Mouse (Mus musculus): Measurements from ENCODE around the gene Sgf29. TPM values are rescaled to one million over a fixed set of nuclear protein-coding genes. Genes with fewer than 3 reads are reported as not detected.

Gene Sgf29
- polyA plus RNA-seq, 1 experiment from 2014 or later: 61.3 TPM

DNA sequence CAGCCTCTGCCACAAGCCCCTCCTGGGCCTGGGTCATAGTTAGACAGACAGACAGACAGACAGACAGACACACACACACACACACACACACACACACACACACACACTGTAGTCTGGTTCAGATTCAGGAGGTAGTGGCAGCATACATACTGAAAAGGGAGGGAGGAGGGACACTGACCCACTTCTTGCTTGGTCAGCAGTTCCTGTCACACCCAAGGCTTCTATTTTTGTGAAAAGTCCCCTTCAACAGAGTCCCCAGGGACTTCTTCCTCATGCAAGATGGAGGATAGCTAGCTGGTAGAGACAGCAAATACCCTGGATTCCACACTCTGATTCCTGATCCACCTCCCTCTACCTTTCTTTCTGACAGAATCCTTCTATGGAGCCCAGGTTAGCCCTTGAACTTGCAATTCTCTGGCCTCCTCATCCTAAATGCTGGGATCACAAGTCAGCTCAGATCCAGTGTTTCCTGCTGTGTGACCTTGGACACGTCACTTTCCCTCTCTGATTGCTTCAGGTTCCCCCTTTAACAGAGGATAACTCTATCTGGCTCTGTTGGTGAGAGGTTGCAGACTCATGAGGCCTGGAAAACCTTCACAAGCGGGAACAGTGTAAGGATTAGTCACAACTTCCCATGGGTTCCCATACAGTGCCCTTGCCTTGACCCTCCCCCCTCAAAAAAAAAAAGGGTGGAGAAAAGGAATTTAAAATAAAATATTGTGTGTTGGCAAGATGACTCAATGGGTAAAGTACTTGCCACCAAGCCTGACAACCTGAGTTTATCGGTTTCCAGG, 23.1 kb upstream of the Sgf29 start:
- TF ChIP-seq CTCF (IDR thresholded peaks at IDR 0.05; ENCODE audit: low read depth): no peak
- Histone ChIP-seq H3K4me2 (peak overlapping the region; percentile 16; the same call in 1 of the 2 replicates), H3K9me3 (ENCODE audit: low read depth, low read length) (no peaks in the 10 kb centered on the region), H3K4me3 (ENCODE audit: low read depth, low read length) (no peak overlapping the region), H3K9ac (no peak overlapping the region), H3K27me3 (ENCODE audit: insufficient read depth, low read length) (no peaks in the 10 kb centered on the region), H3K36me3 (ENCODE audit: insufficient read depth) (no peaks in the 10 kb centered on the region), H3K4me1 (ENCODE audit: insufficient read depth) (0 out of 2 replicates have a peak, but pooled peaks cover 6% of the 10 kb centered on the region), H3K27ac (ENCODE audit: low read depth) (0 out of 2 replicates have a peak overlapping the region, but pooled peaks have one; percentile 42)
- 77% methylated on average over 3 of the region's 3 CpGs for WGBS
- DNase-seq: no peak
- ATAC-seq (ENCODE audit: insufficient read depth): no peak

DNA sequence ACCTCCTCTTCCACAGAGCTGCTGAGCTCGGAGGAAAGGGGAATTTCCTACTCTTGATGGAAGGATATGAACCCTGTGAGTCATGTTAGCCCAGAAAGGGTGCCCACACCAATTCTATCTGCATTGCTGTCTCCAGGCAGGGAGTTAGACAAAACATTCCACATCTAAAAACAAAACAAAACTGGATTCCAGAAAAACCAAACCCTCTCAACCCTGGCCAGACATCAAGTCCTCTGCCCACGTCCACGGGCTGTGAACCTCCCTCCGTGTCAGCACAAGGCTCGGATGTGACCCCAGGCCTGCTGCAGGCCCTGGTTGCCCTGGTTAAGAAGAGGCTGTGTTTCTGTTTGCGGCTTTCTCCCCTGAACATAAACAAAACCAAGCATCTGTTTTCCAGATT, 21.0 kb upstream of the Sgf29 start:
- H3K27ac ChIP-seq (ENCODE audit: low read depth): no peak overlapping the region
- WGBS: 54% methylated on average over 6 of the region's 6 CpGs

DNA sequence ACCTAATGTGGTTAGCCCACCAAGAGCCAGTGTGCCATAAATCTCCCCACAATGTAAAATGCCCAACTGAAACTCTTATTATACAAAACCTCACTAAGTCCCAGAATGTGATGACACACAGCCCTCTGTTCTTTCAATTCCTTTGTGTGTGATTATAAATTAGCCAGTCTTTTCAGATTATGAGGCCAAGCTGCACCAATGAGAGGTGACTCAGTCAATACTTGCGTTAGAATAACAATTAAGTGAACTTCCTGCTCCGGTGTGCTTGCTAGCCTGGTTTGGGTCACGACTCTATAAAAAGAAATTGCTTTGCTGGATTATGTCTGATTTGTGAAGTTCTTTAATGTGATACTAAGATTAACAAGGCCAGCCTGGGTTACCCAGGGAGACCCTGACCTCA, 19.2 kb upstream of the Sgf29 start:
- Histone ChIP-seq H3K4me3 (ENCODE audit: low read depth, low read length) (no peak overlapping the region), H3K36me3 (ENCODE audit: insufficient read depth) (no peaks in the 10 kb centered on the region), H3K27me3 (ENCODE audit: insufficient read depth, low read length) (no peaks in the 10 kb centered on the region), H3K4me1 (ENCODE audit: insufficient read depth) (0 out of 2 replicates have a peak, but pooled peaks cover 4% of the 10 kb centered on the region), H3K9me3 (ENCODE audit: low read depth, low read length) (no peaks in the 10 kb centered on the region), H3K9ac (no peak overlapping the region), H3K4me2 (no peak overlapping the region), H3K27ac (ENCODE audit: low read depth) (no peak overlapping the region)
- 58% methylated on average over 3 of the region's 3 CpGs for WGBS
- DNase-seq (no peak), ATAC-seq (ENCODE audit: insufficient read depth) (no peak)
- no peak for TF ChIP-seq CTCF (IDR thresholded peaks at IDR 0.05; ENCODE audit: low read depth)

More for the DNA sequence above, 21.0 kb upstream of the Sgf29 start:
- DNase-seq (no peak), ATAC-seq (ENCODE audit: insufficient read depth) (no peak)
- H3K4me3 ChIP-seq (ENCODE audit: low read depth, low read length): no peak overlapping the region
- H3K9me3 ChIP-seq (ENCODE audit: low read depth, low read length): no peaks in the 10 kb centered on the region
- H3K9ac ChIP-seq: no peak overlapping the region
- H3K4me1 ChIP-seq (ENCODE audit: insufficient read depth): 0 out of 2 replicates have a peak, but pooled peaks cover 6% of the 10 kb centered on the region
- no peak for TF ChIP-seq CTCF (IDR thresholded peaks at IDR 0.05; ENCODE audit: low read depth)
- H3K4me2 ChIP-seq: no peak overlapping the region
- H3K36me3 ChIP-seq (ENCODE audit: insufficient read depth): no peaks in the 10 kb centered on the region
- H3K27me3 ChIP-seq (ENCODE audit: insufficient read depth, low read length): no peaks in the 10 kb centered on the region

DNA sequence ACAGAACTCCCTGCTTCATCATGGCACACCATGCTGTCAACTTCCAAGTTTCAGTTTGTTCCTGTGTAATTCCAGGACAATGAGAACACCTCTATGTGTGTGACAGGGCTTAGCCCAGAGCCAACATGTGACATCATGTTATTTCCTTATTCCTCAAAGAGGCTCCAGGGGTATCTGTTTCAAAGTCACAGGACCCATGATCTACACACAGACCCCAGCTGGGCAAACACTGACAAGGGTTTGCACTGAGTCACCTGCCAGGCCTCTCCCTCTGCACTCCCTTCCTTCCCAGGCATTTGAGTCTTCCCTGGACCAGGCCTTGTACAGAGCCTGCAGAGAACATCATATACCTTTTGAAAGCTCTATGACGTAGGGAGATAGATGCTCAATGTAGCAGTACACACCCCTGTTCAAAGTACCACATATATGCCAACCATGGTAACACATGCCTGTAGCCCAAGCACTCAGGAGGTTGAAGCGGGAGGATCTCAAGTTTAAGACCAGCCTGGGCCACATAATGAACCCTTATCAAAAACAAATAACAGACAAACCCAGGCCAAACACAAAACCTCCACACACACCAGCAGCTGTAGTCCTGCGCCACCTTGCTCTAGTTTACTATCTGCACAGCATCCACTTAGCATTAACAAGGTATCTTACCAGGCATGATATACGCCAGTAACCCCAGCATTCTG, 18.1 kb upstream of the Sgf29 start, which contains the start of gene Nupr1:
Gene Nupr1, minus strand, starts transcription at position 38 of the 695 bp plus-strand sequence.
- ATAC-seq (ENCODE audit: insufficient read depth) (no peak; the same call in 1 of the 2 replicates), DNase-seq (no peak)
- Histone ChIP-seq H3K9me3 (ENCODE audit: low read depth, low read length) (no peaks in the 10 kb centered on the region), H3K36me3 (ENCODE audit: insufficient read depth) (no peaks in the 10 kb centered on the region), H3K4me2 (no peak within 1 kb of the TSS), H3K4me3 (ENCODE audit: low read depth, low read length) (no peak within 1 kb of the TSS), H3K27ac (ENCODE audit: low read depth) (no peak within 1 kb of the TSS), H3K4me1 (ENCODE audit: insufficient read depth) (no peaks in the 10 kb centered on the region), H3K27me3 (ENCODE audit: insufficient read depth, low read length) (no peaks in the 10 kb centered on the region), H3K9ac (no peak within 1 kb of the TSS)
- 87% methylated on average over 4 of the region's 4 CpGs for WGBS
- no peak for TF ChIP-seq CTCF (IDR thresholded peaks at IDR 0.05; ENCODE audit: low read depth)

DNA sequence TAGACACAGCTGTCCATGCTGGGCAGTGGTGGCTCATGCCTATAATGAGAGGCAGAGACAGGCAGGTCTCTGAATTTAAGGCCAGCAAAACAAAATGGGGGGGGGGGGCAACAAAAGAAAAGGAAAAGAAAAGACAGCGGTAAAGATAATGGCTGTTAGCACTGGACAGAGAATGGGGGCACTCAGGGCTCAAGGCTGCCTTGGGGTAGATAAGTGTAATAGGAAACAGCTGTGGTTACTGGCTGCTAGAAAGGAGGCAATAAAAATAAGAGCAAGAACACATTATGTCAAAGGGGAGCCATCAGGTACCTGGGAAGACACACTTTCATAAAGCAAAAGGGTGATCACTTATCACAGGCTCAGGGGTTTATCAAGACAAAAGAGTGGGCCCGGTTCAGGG, 16.6 kb upstream of the Sgf29 start:
- Histone ChIP-seq H3K4me1 (ENCODE audit: insufficient read depth) (no peaks in the 10 kb centered on the region), H3K36me3 (ENCODE audit: insufficient read depth) (no peaks in the 10 kb centered on the region), H3K27ac (ENCODE audit: low read depth) (no peak overlapping the region), H3K4me2 (no peak overlapping the region), H3K9ac (no peak overlapping the region), H3K27me3 (ENCODE audit: insufficient read depth, low read length) (no peaks in the 10 kb centered on the region), H3K4me3 (ENCODE audit: low read depth, low read length) (no peak overlapping the region), H3K9me3 (ENCODE audit: low read depth, low read length) (no peaks in the 10 kb centered on the region)
- DNase-seq (no peak), ATAC-seq (ENCODE audit: insufficient read depth) (no peak)
- 77% methylated on average over 2 of the region's 2 CpGs for WGBS
- TF ChIP-seq CTCF (IDR thresholded peaks at IDR 0.05; ENCODE audit: low read depth): no peak

DNA sequence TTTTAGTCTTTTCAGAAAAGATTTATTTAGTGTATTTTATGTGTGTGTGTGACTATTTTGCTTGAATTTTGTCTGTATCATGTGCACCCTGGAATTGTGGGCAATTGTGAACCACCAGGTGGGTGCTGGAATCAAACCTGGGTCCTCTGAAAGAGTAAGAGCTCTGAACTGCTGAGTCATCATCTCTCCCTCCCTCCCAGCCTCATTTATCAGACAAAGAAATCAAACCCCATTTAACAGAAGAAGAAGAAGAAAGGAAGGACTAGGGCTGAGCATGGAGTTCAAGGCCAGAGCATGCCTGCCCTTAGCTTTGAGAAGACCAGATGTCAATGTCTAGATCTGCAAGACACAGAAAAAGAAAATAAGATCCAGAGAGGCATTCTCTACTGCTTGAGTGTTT, 13.7 kb upstream of the Sgf29 start:
- Histone ChIP-seq H3K4me3 (ENCODE audit: low read depth, low read length) (no peak overlapping the region), H3K27ac (ENCODE audit: low read depth) (no peak overlapping the region), H3K27me3 (ENCODE audit: insufficient read depth, low read length) (no peaks in the 10 kb centered on the region), H3K4me2 (no peak overlapping the region), H3K9ac (no peak overlapping the region), H3K36me3 (ENCODE audit: insufficient read depth) (no peaks in the 10 kb centered on the region), H3K4me1 (ENCODE audit: insufficient read depth) (no peaks in the 10 kb centered on the region), H3K9me3 (ENCODE audit: low read depth, low read length) (no peaks in the 10 kb centered on the region)
- DNase-seq: no peak
- TF ChIP-seq CTCF (IDR thresholded peaks at IDR 0.05; ENCODE audit: low read depth): no peak
- no peak for ATAC-seq (ENCODE audit: insufficient read depth)
